Mouse (Mus musculus): ENCODE measurements around the gene Notch1. TPM values are rescaled to one million over a fixed set of nuclear protein-coding genes. Genes with fewer than 3 reads are reported as not detected.
A peak's percentile ranks its signal among the peaks of the same experiment; 100 is the strongest.

Gene Notch1
- polyA plus RNA-seq, 1 experiment: 4.5 TPM

DNA sequence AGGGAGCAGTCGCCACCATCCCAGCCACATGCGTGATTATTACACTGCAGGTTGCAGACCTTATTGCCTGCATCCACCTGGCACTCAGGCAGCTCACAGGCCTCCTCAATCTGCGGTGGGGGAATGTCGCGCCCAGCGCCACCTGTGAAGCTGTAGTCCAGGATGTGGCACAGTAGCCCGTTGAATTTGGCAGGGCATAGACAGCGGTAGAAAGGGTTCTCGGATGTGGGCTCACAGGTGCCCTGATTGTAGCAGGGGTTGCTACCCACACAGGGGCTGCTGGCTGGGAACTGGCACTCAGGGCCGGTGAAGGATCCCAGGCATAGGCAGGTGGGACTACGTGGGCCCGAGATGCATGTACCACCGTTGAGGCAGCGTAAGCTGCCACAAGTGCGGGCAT is 48.1 kb downstream of the Notch1 start:
- no peaks in the 10 kb centered on the region for H3K79me3 ChIP-seq (ENCODE audit: low read depth)
- peaks cover 6% of the 10 kb centered on the region for H3K36me3 ChIP-seq (ENCODE audit: control insufficient read depth, insufficient read depth)
- no peak overlapping the region for H3ac ChIP-seq (ENCODE audit: control insufficient read depth, insufficient read length, low read depth)
- TF ChIP-seq MYOG (IDR thresholded peaks at IDR 0.05; ENCODE audit: control insufficient read depth, extremely low read depth, insufficient read length) (no peak), USF1 (IDR thresholded peaks at IDR 0.05; ENCODE audit: low read depth) (no peak), CTCF (IDR thresholded peaks at IDR 0.05; ENCODE audit: control insufficient read depth, insufficient read depth, insufficient read length) (no peak), MYOD1 (IDR thresholded peaks at IDR 0.05; ENCODE audit: control insufficient read depth, insufficient read length, low read depth) (no peak), MAX (IDR thresholded peaks at IDR 0.05) (no peak), FOSL1 (IDR thresholded peaks at IDR 0.05; ENCODE audit: insufficient read depth, low read length, poor library complexity, severe bottlenecking) (no peak), CEBPB (IDR thresholded peaks at IDR 0.05; ENCODE audit: low read depth) (no peak)
- no peaks in the 10 kb centered on the region for H3K79me2 ChIP-seq (ENCODE audit: control insufficient read depth, insufficient read depth)
- no peak overlapping the region for H3K4me3 ChIP-seq (ENCODE audit: insufficient read depth, poor library complexity, severe bottlenecking)
- H3K27me3 ChIP-seq (ENCODE audit: control insufficient read depth, insufficient read depth, insufficient read length): no peaks in the 10 kb centered on the region

- TF ChIP-seq MYOG (IDR thresholded peaks at IDR 0.05; ENCODE audit: control insufficient read depth, extremely low read depth, insufficient read length): no peak
- no peak for TF ChIP-seq MAX (IDR thresholded peaks at IDR 0.05)
- no peak for TF ChIP-seq CEBPB (IDR thresholded peaks at IDR 0.05; ENCODE audit: low read depth)
- TF ChIP-seq CTCF (IDR thresholded peaks at IDR 0.05; ENCODE audit: control insufficient read depth, insufficient read depth, insufficient read length): no peak
- no peak for TF ChIP-seq USF1 (IDR thresholded peaks at IDR 0.05; ENCODE audit: low read depth)
- TF ChIP-seq MYOD1 (IDR thresholded peaks at IDR 0.05; ENCODE audit: control insufficient read depth, insufficient read length, low read depth): no peak
- TF ChIP-seq FOSL1 (IDR thresholded peaks at IDR 0.05; ENCODE audit: insufficient read depth, low read length, poor library complexity, severe bottlenecking): no peak
- peaks cover 16% of the 10 kb centered on the region for H3K36me3 ChIP-seq (ENCODE audit: control insufficient read depth, insufficient read depth)
Observed at GRCm38 (mm10) chr2:26463412-26463811, 53.1 kb downstream of the Notch1 start.

GRCm38 (mm10) chr2:26462980-26463379 is 53.5 kb downstream of the Notch1 start:
- Histone ChIP-seq H3K79me2 (ENCODE audit: control insufficient read depth, insufficient read depth) (no peaks in the 10 kb centered on the region), H3K27me3 (ENCODE audit: control insufficient read depth, insufficient read depth, insufficient read length) (no peaks in the 10 kb centered on the region), H3K36me3 (ENCODE audit: control insufficient read depth, insufficient read depth) (peaks cover 18% of the 10 kb centered on the region), H3K4me3 (ENCODE audit: insufficient read depth, poor library complexity, severe bottlenecking) (no peak overlapping the region), H3ac (ENCODE audit: control insufficient read depth, insufficient read length, low read depth) (no peak overlapping the region), H3K79me3 (ENCODE audit: low read depth) (no peaks in the 10 kb centered on the region)
- no peak for TF ChIP-seq CEBPB (IDR thresholded peaks at IDR 0.05; ENCODE audit: low read depth)
- TF ChIP-seq CTCF (IDR thresholded peaks at IDR 0.05; ENCODE audit: control insufficient read depth, insufficient read depth, insufficient read length): no peak
- no peak for TF ChIP-seq USF1 (IDR thresholded peaks at IDR 0.05; ENCODE audit: low read depth)
- TF ChIP-seq MAX (IDR thresholded peaks at IDR 0.05): no peak
- TF ChIP-seq FOSL1 (IDR thresholded peaks at IDR 0.05; ENCODE audit: insufficient read depth, low read length, poor library complexity, severe bottlenecking): no peak
- no peak for TF ChIP-seq MYOG (IDR thresholded peaks at IDR 0.05; ENCODE audit: control insufficient read depth, extremely low read depth, insufficient read length)
- no peak for TF ChIP-seq MYOD1 (IDR thresholded peaks at IDR 0.05; ENCODE audit: control insufficient read depth, insufficient read length, low read depth)

More at GRCm38 (mm10) chr2:26463412-26463811, 53.1 kb downstream of the Notch1 start:
- H3K27me3 ChIP-seq (ENCODE audit: control insufficient read depth, insufficient read depth, insufficient read length): no peaks in the 10 kb centered on the region
- H3K4me3 ChIP-seq (ENCODE audit: insufficient read depth, poor library complexity, severe bottlenecking): no peak overlapping the region
- H3ac ChIP-seq (ENCODE audit: control insufficient read depth, insufficient read length, low read depth): no peak overlapping the region
- H3K79me2 ChIP-seq (ENCODE audit: control insufficient read depth, insufficient read depth): no peaks in the 10 kb centered on the region
- no peaks in the 10 kb centered on the region for H3K79me3 ChIP-seq (ENCODE audit: low read depth)

- no peak overlapping the region for H3ac ChIP-seq (ENCODE audit: control insufficient read depth, insufficient read length, low read depth)
- no peak for TF ChIP-seq CEBPB (IDR thresholded peaks at IDR 0.05; ENCODE audit: low read depth)
- TF ChIP-seq USF1 (IDR thresholded peaks at IDR 0.05; ENCODE audit: low read depth): no peak
- no peak for TF ChIP-seq FOSL1 (IDR thresholded peaks at IDR 0.05; ENCODE audit: insufficient read depth, low read length, poor library complexity, severe bottlenecking)
- no peak for TF ChIP-seq MYOD1 (IDR thresholded peaks at IDR 0.05; ENCODE audit: control insufficient read depth, insufficient read length, low read depth)
- TF ChIP-seq CTCF (IDR thresholded peaks at IDR 0.05; ENCODE audit: control insufficient read depth, insufficient read depth, insufficient read length): no peak
- TF ChIP-seq MYOG (IDR thresholded peaks at IDR 0.05; ENCODE audit: control insufficient read depth, extremely low read depth, insufficient read length): no peak
- TF ChIP-seq MAX (IDR thresholded peaks at IDR 0.05): no peak
- H3K27me3 ChIP-seq (ENCODE audit: control insufficient read depth, insufficient read depth, insufficient read length): no peaks in the 10 kb centered on the region
- H3K36me3 ChIP-seq (ENCODE audit: control insufficient read depth, insufficient read depth): peaks cover 14% of the 10 kb centered on the region
- H3K79me2 ChIP-seq (ENCODE audit: control insufficient read depth, insufficient read depth): no peaks in the 10 kb centered on the region
- H3K4me3 ChIP-seq (ENCODE audit: insufficient read depth, poor library complexity, severe bottlenecking): no peak overlapping the region
- no peaks in the 10 kb centered on the region for H3K79me3 ChIP-seq (ENCODE audit: low read depth)
Observed at GRCm38 (mm10) chr2:26461667-26462066, 54.8 kb downstream of the Notch1 start.

DNA sequence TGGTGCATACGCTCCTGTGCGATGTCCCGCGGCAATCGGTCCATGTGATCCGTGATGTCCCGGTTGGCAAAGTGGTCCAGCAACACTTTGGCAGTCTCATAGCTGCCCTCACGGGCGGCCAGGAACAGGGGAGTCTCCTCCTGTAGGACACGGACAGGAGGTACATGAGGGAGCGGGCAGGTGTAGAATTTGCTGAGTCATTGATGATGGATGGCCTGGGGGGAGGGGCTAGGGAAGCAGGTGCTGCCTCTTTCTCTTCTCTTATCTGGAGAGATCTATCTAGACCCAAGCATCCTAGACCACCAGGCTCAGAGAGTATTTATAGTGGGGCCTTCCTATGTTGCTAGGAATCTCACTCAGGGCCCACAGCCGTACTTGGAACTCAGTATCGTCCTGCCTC is 55.6 kb downstream of the Notch1 start:
- Histone ChIP-seq H3K4me3 (ENCODE audit: insufficient read depth, poor library complexity, severe bottlenecking) (no peak overlapping the region), H3ac (ENCODE audit: control insufficient read depth, insufficient read length, low read depth) (no peak overlapping the region), H3K36me3 (ENCODE audit: control insufficient read depth, insufficient read depth) (peaks cover 14% of the 10 kb centered on the region), H3K79me3 (ENCODE audit: low read depth) (no peaks in the 10 kb centered on the region), H3K27me3 (ENCODE audit: control insufficient read depth, insufficient read depth, insufficient read length) (no peaks in the 10 kb centered on the region), H3K79me2 (ENCODE audit: control insufficient read depth, insufficient read depth) (no peaks in the 10 kb centered on the region)
- TF ChIP-seq MYOG (IDR thresholded peaks at IDR 0.05; ENCODE audit: control insufficient read depth, extremely low read depth, insufficient read length) (no peak), FOSL1 (IDR thresholded peaks at IDR 0.05; ENCODE audit: insufficient read depth, low read length, poor library complexity, severe bottlenecking) (no peak), MAX (IDR thresholded peaks at IDR 0.05) (no peak), USF1 (IDR thresholded peaks at IDR 0.05; ENCODE audit: low read depth) (no peak), CEBPB (IDR thresholded peaks at IDR 0.05; ENCODE audit: low read depth) (no peak), CTCF (IDR thresholded peaks at IDR 0.05; ENCODE audit: control insufficient read depth, insufficient read depth, insufficient read length) (no peak), MYOD1 (IDR thresholded peaks at IDR 0.05; ENCODE audit: control insufficient read depth, insufficient read length, low read depth) (peak; percentile 8)
